Mouse (Mus musculus): ENCODE results near the gene Casp4. TPM values are rescaled to one million over a fixed set of nuclear protein-coding genes. Genes with fewer than 3 reads are reported as not detected.

Gene Casp4
- polyA plus RNA-seq, 1 experiment from 2014 or later, result 1.1 TPM

GRCm38 (mm10) chr9:5353673-5354072 is 45.0 kb downstream of the Casp4 start:
- DNase-seq (ENCODE audit: low spot score) (no peak), ATAC-seq (ENCODE audit: low FRiP score) (no peak)
- no peak overlapping the region for H3K9ac ChIP-seq
- 90% methylated on average over 2 of the region's 2 CpGs for WGBS
- no peaks in the 10 kb centered on the region for H3K4me1 ChIP-seq (replicated peaks; ENCODE audit: control insufficient read depth, insufficient read depth, low read length)
- H3K4me2 ChIP-seq (replicated peaks), result no peak overlapping the region
- no peaks in the 10 kb centered on the region for H3K36me3 ChIP-seq (replicated peaks; ENCODE audit: control insufficient read depth, insufficient read depth)
- no peak overlapping the region for H3K27ac ChIP-seq
- no peak overlapping the region for H3K4me3 ChIP-seq (replicated peaks; ENCODE audit: low read length)
- H3K9me3 ChIP-seq (ENCODE audit: control insufficient read depth, low read length), result no peaks in the 10 kb centered on the region
- H3K27me3 ChIP-seq (ENCODE audit: control insufficient read depth, insufficient read depth, low read length), result no peaks in the 10 kb centered on the region

GRCm38 (mm10) chr9:5356801-5357200 is 48.2 kb downstream of the Casp4 start:
- no peak overlapping the region for H3K4me3 ChIP-seq (replicated peaks; ENCODE audit: low read length)
- H3K27ac ChIP-seq, result no peak overlapping the region
- no peak for DNase-seq (ENCODE audit: low spot score)
- H3K9me3 ChIP-seq (ENCODE audit: control insufficient read depth, low read length), result no peaks in the 10 kb centered on the region
- no peaks in the 10 kb centered on the region for H3K36me3 ChIP-seq (replicated peaks; ENCODE audit: control insufficient read depth, insufficient read depth)
- H3K4me1 ChIP-seq (replicated peaks; ENCODE audit: control insufficient read depth, insufficient read depth, low read length), result no peaks in the 10 kb centered on the region
- H3K27me3 ChIP-seq (ENCODE audit: control insufficient read depth, insufficient read depth, low read length), result no peaks in the 10 kb centered on the region
- H3K9ac ChIP-seq, result no peak overlapping the region
- no peak overlapping the region for H3K4me2 ChIP-seq (replicated peaks)
- ATAC-seq (ENCODE audit: low FRiP score), result no peak

Other genes starting within 250 kb of the Casp4 start
- 0.99 and 1.4 TPM in 2 replicates for gene Casp1, start 10.3 kb upstream of the Casp4 start, polyA plus RNA-seq (2014; fragmentation: Nextera tagmentation; extraction: Ambion mirVana)
- gene Casp12, start 36.6 kb downstream of the Casp4 start, polyA plus RNA-seq (2014; fragmentation: Nextera tagmentation; extraction: Ambion mirVana), result 0.62 and 0.94 TPM in 2 replicates